Mouse (Mus musculus) CD4-positive, CD25-positive, alpha-beta regulatory T cell, adult 4 months (primary cell): Measurements from ENCODE around the gene Wwox. TPM values are rescaled to one million over a fixed set of nuclear protein-coding genes. Genes with fewer than 3 reads are reported as not detected.

Experiments used
- ATAC-seq: one replicate; pipeline ENCODE4 v1.8.0; 2017
- polyA plus RNA-seq, 2 experiments: library from polyadenylated mRNA; unstranded; fragments of 100-300 nt; shearing (Covaris generic); gene quantifications; one replicate each; pipeline ENCODE4 v1.2.1; 2017

Gene Wwox
- polyA plus RNA-seq, 2 experiments from 2014 or later = 13.6 to 20.6 TPM

DNA sequence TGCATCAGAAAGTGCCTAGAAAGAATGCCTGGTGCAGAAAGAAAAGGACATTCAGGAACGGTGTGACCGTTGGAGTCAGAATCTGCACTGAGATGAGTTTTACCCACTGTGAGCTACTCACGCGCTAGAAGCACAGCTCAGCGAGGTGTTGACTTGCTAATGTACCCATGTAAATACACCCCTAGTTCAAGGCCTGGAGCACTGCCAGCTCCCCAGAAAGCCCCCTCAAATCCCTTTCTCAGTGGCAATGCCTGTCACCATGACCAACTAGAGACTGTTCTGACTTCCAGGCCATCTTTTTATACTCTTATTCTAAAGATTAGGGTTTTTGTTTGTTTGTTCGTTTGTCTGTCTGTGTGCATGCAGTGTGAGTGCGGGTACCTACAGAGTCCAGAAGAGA lies 686.6 kb downstream of the Wwox start:
- no peak for ATAC-seq

GRCm38 (mm10) chr8:115126674-115127073 lies 687.2 kb downstream of the Wwox start:
- ATAC-seq = peak; percentile 37

- no peak for ATAC-seq
Observed at GRCm38 (mm10) chr8:115129307-115129706, 689.9 kb downstream of the Wwox start.

DNA sequence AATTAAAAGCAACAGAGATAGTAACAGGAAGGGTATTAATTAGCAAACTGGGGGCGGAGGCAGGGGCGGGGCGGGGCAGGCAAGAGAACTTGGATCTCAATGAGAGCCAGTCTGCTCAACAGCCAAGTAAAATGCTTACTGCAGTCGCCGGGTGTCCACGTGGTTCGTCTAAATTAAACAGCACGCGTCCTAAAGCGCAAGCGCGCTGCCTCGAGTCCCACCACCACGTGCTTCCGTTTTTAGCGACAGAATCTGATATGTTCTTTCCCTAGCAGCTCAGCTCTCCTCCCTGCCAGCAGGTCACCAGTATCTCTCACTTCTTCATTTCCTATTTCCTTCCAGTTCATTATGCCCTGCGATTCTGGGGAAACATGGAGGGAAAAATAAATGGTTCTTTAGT lies 693.7 kb downstream of the Wwox start:
- no peak for ATAC-seq

DNA sequence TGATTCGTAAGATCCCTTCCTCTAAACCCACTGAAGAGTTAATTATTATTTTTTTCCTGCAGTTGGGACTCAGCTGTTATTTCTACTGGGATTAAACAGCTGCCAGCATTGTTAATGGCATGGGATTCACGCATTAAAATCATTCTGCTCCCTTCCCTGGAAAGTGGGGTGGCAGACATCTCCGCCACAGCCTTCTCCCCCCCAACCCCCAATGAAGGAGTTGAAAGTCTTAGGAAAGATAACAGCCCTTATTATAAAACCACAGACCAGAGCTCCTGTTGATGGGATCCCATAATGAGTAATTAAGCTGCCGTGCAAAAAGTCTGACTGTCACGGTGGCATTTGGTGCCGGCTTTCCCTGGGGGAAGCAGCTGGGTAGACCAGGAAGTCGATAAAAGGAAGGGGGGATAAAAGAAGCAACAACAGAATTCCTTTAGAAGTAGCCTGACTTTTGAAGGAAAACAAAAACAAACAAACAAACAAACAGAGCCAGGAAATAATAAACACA lies 694.3 kb downstream of the Wwox start:
- no peak for ATAC-seq

DNA sequence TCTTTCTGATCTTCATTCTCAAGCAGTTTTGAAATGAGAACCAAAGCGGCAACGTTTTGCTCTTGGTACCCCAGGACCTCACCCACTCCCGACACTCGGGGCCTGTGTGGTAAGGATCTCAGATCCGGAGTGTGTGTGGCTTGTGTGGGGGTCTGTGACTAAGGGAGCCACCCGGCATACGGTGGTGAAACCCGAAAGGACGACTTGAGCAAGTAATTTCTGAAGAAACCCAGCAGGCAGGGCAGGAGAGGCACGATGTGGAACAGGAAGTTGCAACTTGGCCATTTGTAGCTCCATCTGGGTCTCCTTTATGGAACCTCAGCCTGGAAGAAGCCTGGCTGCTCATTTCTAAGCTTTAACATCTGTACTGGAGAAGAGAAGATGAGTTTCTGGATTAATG lies 697.4 kb downstream of the Wwox start:
- peak; percentile 64 for ATAC-seq

GRCm38 (mm10) chr8:115141614-115142013 lies 702.2 kb downstream of the Wwox start:
- ATAC-seq = no peak

DNA sequence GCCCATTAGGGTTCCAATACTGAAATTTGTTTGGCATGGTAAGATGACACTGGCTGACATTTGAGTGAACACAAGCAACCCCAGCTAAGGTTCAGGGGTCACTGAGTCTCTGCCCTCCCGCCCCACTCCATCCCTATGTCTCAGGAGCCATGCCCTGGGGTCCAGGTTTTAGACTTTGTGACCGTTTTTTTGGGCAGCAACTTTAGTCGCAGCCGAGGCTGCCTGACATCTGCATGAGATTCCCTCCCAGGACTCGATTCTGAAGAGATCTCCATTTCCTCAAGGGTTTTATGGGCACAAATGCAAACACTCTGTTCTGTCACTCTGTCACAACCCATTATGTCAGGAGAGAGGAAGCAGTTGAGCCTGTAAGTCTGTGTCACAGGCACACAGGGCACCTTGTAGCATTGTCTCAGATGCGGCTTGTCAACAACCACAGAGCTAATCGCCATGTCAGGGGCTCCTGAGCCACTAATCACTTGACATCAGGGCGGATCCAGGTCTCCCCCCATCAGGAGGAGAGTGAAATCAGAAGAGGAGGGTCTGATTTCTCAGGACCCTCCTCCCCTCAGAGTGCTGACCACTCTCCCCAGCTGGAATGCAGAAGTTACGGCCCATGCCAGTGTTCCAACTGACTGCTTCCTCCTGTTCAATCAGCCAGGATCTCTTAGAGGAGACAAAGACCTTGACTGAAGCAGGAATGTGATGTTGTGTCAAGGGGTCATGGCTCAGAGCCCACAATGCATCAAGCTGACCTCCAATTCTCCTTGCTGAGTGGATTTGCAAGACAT lies 704.3 kb downstream of the Wwox start:
- ATAC-seq = no peak

DNA sequence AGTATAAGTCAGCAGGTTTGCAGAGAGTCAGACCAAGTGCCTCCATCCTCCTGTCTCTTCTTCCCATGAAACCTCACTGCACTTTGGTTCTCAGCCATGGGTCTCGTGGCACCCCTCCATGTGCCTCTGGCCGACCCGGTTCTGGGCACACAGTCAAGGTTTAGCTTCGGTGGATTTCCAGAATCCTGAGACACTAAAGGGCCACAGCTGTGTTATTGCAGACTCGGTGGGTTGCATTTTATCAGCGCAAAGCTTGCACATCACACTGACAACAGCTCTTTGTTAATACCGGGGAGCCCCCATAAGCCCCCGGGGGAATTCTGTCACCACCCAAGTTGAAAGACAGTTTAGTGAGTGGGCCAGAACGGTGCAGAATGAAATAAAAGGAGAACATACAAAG lies 707.6 kb downstream of the Wwox start:
- no peak for ATAC-seq

GRCm38 (mm10) chr8:115150446-115151109 lies 711.1 kb downstream of the Wwox start:
- no peak for ATAC-seq

GRCm38 (mm10) chr8:115151416-115151815 lies 712.0 kb downstream of the Wwox start:
- ATAC-seq = no peak

GRCm38 (mm10) chr8:115154096-115154495 lies 714.6 kb downstream of the Wwox start:
- ATAC-seq = no peak

DNA sequence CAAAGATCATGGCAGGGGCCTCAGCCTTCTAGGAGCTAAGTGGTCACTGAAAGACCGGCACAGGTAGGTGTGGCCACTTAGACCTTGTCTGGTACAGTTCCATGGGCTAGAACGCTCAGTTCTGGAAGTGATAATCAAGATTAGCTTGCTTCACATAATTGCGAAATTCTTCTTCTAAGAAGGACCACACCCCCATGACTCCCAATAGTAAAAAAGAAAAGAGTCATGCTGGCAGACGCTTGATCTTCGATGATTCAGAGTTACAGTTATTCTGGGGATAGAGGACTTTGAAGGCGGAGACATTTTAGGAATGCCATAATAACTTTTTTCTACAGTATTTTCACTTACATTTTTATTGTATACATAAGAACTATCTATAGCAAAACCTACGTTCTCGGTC lies 716.7 kb downstream of the Wwox start:
- ATAC-seq = no peak

DNA sequence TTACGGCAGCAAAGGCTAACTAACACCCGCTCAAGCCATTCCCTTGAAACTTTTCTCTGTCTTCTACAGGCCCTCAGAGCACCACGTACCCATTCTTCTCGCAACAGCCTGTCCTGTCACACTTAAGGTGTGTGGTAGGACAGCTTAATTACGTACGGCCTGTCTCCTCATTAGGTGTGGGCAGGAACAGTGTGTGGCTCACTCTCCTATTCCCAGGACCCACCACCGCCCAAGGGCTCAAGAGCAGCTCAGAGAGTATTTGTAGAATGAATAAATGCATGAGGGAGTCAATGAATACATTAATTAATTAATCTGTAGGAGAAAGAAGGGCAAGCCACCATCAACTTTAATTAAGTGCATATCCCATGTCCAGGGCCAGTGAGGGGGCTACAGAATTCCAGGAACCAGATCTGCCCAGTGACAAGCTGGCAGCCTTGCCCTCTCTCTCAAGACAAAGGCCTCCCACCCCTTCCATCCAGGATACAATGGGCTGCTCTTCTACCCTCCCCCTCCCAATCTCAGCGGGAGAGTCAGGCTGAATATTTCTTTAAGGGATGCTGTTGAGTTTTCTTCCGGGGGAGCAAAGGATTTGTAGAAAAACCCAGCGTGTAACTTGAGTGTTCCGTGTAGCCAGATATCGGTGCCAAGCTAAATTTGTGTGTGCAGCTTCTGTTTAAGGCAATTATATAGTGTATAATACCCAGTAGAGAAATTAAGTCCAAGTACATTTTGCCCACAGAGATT lies 718.7 kb downstream of the Wwox start:
- ATAC-seq = no peak

DNA sequence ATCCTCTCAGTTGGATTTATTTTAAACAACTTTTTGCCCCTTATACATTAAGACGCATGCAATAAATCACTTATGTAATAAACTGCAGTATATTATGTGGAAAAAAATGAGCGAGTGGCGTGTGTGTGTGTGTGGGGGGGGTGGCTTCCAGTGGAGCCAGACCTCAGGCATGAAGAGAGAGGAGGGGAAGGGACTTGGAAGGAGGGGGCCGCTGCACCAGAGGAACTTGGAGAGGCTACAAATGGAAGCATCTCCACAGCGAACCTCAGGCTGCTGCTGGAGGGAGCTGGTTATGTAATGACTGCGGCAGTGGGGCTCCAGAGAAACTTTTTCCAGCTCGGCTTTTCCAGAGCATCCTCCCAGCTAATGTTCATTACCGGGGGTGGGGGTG lies 719.3 kb downstream of the Wwox start:
- no peak for ATAC-seq

- no peak for ATAC-seq
Observed at GRCm38 (mm10) chr8:115159208-115159607, 719.8 kb downstream of the Wwox start.

DNA sequence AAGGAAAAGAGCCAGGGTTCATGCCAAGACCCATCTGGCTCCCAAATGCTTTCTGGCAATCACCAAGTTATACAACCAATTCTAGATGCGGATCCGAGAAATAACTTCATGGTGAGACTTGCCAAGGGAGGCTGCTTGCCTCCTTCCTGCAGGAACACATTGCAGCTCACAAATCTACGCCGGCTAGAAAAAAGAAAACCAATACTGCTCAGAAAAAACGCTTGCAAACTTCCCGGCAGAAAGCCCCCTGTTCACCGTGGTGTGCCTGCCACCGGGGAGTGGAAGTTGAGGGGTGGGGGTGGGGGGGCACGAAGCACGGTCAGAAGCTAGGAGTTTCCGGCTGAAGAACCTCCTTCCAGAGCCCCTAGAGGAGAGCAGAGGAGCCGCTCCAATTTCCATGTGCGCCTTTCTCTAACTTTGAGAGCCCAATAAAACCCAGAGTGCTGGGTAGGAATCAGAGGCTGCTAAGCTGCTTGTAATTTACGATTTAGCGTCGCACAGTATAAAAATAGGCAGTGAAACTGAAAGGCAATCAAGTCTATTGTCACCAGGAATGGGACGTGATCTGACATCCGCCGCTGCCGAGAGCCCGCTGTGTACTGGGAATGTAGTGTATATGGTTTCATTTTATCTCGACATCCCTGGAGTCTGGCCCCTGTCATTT lies 720.4 kb downstream of the Wwox start:
- ATAC-seq = peak; percentile 86

DNA sequence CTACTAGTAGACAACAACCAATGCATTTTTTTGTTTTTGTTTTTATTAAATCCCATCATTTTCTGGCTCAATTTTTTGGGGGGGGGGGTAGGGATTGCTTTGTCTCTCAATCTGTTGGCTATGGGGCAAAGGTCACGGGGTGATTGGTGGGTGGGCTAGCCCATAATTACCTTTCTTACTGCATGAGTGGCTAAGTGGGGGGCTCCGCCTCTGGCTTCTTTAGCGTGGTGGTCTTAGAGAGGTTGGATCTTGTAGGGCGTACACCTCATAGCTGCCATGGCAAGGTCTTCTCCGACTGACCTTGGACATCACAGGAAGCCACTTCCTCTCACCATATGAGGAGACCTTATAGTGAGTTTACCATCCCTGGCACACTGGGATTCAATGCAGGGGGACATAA lies 721.0 kb downstream of the Wwox start:
- no peak for ATAC-seq

GRCm38 (mm10) chr8:115161520-115161919 lies 722.1 kb downstream of the Wwox start:
- no peak for ATAC-seq

DNA sequence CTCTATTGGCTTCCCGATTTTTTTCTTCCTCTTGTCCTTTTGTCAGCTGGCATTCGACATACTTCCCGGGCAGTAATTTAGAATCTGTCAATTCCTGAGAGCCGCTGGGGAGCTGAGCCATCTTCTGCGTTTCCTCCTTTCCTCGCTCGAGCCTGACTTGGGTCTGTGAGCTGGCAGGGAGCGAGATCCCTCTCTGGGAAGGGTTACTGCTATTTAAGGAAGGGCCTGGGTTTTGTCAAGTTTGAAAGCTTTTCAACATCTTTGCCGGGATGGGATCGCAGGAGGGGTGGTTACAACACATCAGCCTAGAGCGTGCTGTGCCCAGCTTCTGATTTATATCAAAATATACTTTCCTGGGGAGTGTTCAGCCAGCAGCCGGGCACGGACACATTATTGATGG lies 725.4 kb downstream of the Wwox start:
- no peak for ATAC-seq

- ATAC-seq = no peak
Observed at GRCm38 (mm10) chr8:115173634-115174081, 734.2 kb downstream of the Wwox start.

- peak; percentile 9 for ATAC-seq
Observed at GRCm38 (mm10) chr8:115185431-115185964, 746.0 kb downstream of the Wwox start.
